Mouse (Mus musculus) thymus, adult 2 months (tissue): ENCODE results near the gene Pgm2.

Source experiments
- CTCF ChIP-seq: fragments of 200-500 bp; IDR thresholded peaks from 2 replicates; pipeline ENCODE4 v1.5.1; 2012; ENCODE audit warnings: mild to moderate bottlenecking, control low read depth, low read length, moderate library complexity, borderline replicate concordance; ENCODE audit not compliant: control insufficient read depth, poor library complexity, insufficient read depth; ENCODE audit errors: extremely low read depth
- POLR2A ChIP-seq: fragments of 200-500 bp; IDR thresholded peaks from 2 replicates; pipeline ENCODE4 v1.6.1; 2012; ENCODE audit warnings: mild to moderate bottlenecking, low read length, control low read depth, moderate library complexity; ENCODE audit not compliant: control insufficient read depth, poor library complexity, insufficient read depth; ENCODE audit errors: extremely low read depth

GRCm38 (mm10) chr5:64048605-64049004 is 44.1 kb upstream of the Pgm2 start:
- TF ChIP-seq POLR2A (no peak), CTCF (no peak)
